Mouse (Mus musculus) C2C12 (cell line): Measurements from ENCODE around the gene Brsk1.

Source experiments
- CEBPB ChIP-seq: IDR thresholded peaks from one replicate; pipeline ENCODE4 v1.6.1; 2011; ENCODE audit warnings: low read depth, mild to moderate bottlenecking, control low read depth, moderate library complexity
- CTCF ChIP-seq: IDR thresholded peaks from one replicate; pipeline ENCODE4 v1.5.1; 2011; ENCODE audit not compliant: control insufficient read depth, insufficient read depth, insufficient read length
- FOSL1 ChIP-seq: IDR thresholded peaks from one replicate; pipeline ENCODE4 v1.8.0; 2011; ENCODE audit warnings: mild to moderate bottlenecking, low read length; ENCODE audit not compliant: poor library complexity, insufficient read depth, severe bottlenecking
- MAX ChIP-seq: IDR thresholded peaks from one replicate; pipeline ENCODE4 v1.6.1; 2011; ENCODE audit warnings: mild to moderate bottlenecking, control low read depth
- USF1 ChIP-seq: IDR thresholded peaks from one replicate; pipeline ENCODE4 v1.6.1; 2011; ENCODE audit warnings: low read depth, mild to moderate bottlenecking, control low read depth, moderate library complexity

- TF ChIP-seq CTCF (no peak), CEBPB (no peak), USF1 (no peak), MAX (no peak), FOSL1 (no peak)
Measured at GRCm38 (mm10) chr7:4663742-4664141, 26.7 kb upstream of the Brsk1 start.
